Mouse (Mus musculus): ENCODE results near the gene Aatf. TPM values are rescaled to one million over a fixed set of nuclear protein-coding genes. Genes with fewer than 3 reads are reported as not detected.

Gene Aatf
- polyA plus RNA-seq, 1 experiment from 2014 or later, result 60.0 TPM

- Histone ChIP-seq H3K4me2 (replicated peaks; ENCODE audit: low read depth, low read length) (peak overlapping the region; percentile 53), H3K9ac (replicated peaks; ENCODE audit: low read length) (peak overlapping the region; percentile 65), H3K4me1 (ENCODE audit: insufficient read depth, low read length) (peaks cover 25% of the 10 kb centered on the region; the same call in 1 of the 2 replicates), H3K9me3 (ENCODE audit: low read length) (no peaks in the 10 kb centered on the region), H3K27me3 (ENCODE audit: insufficient read depth, low read length) (peaks cover 80% of the 10 kb centered on the region), H3K27ac (ENCODE audit: low read length) (peak overlapping the region; percentile 4; the same call in 1 of the 2 replicates), H3K4me3 (ENCODE audit: low read length) (peak overlapping the region; percentile 51), H3K36me3 (ENCODE audit: insufficient read depth, low read length) (no peaks in the 10 kb centered on the region)
- no peak for ATAC-seq (ENCODE audit: low FRiP score, low TSS enrichment)
- WGBS, result 6% methylated on average over 24 of the region's 24 CpGs
Observed at GRCm38 (mm10) chr11:84521751-84522299, 8.5 kb upstream of the Aatf start.

- no peaks in the 10 kb centered on the region for H3K9me3 ChIP-seq (ENCODE audit: low read length)
- peak overlapping the region; percentile 51 for H3K4me3 ChIP-seq (ENCODE audit: low read length)
- peak overlapping the region; percentile 53 for H3K4me2 ChIP-seq (replicated peaks; ENCODE audit: low read depth, low read length)
- peaks cover 76% of the 10 kb centered on the region for H3K27me3 ChIP-seq (ENCODE audit: insufficient read depth, low read length)
- H3K9ac ChIP-seq (replicated peaks; ENCODE audit: low read length), result peak overlapping the region; percentile 65
- peak overlapping the region; percentile 4 for H3K27ac ChIP-seq (ENCODE audit: low read length)
- peaks cover 23% of the 10 kb centered on the region; the same call in 1 of the 2 replicates for H3K4me1 ChIP-seq (ENCODE audit: insufficient read depth, low read length)
- H3K36me3 ChIP-seq (ENCODE audit: insufficient read depth, low read length), result no peaks in the 10 kb centered on the region
- ATAC-seq (ENCODE audit: low FRiP score, low TSS enrichment), result no peak
- 17% methylated on average over 3 of the region's 3 CpGs for WGBS
Observed at GRCm38 (mm10) chr11:84521071-84521390, 7.7 kb upstream of the Aatf start.

GRCm38 (mm10) chr11:84520269-84521070 lies 7.1 kb upstream of the Aatf start:
- H3K4me3 ChIP-seq (ENCODE audit: low read length), result peak overlapping the region; percentile 51
- H3K4me1 ChIP-seq (ENCODE audit: insufficient read depth, low read length), result peaks cover 18% of the 10 kb centered on the region; the same call in 1 of the 2 replicates
- no peaks in the 10 kb centered on the region for H3K36me3 ChIP-seq (ENCODE audit: insufficient read depth, low read length)
- peaks cover 76% of the 10 kb centered on the region for H3K27me3 ChIP-seq (ENCODE audit: insufficient read depth, low read length)
- H3K4me2 ChIP-seq (replicated peaks; ENCODE audit: low read depth, low read length), result peak overlapping the region; percentile 53
- H3K9ac ChIP-seq (replicated peaks; ENCODE audit: low read length), result peak overlapping the region; percentile 65
- H3K9me3 ChIP-seq (ENCODE audit: low read length), result no peaks in the 10 kb centered on the region
- H3K27ac ChIP-seq (ENCODE audit: low read length), result peak overlapping the region; percentile 4; the same call in 1 of the 2 replicates
- no peak for ATAC-seq (ENCODE audit: low FRiP score, low TSS enrichment)
- 2% methylated on average over 31 of the region's 31 CpGs for whole genome bisulfite sequencing

- H3K9ac ChIP-seq (replicated peaks; ENCODE audit: low read length), result peak overlapping the region; percentile 65
- peaks cover 14% of the 10 kb centered on the region; the same call in 1 of the 2 replicates for H3K4me1 ChIP-seq (ENCODE audit: insufficient read depth, low read length)
- no peak overlapping the region for H3K27ac ChIP-seq (ENCODE audit: low read length)
- peak overlapping the region; percentile 51 for H3K4me3 ChIP-seq (ENCODE audit: low read length)
- no peaks in the 10 kb centered on the region for H3K9me3 ChIP-seq (ENCODE audit: low read length)
- peaks cover 76% of the 10 kb centered on the region for H3K27me3 ChIP-seq (ENCODE audit: insufficient read depth, low read length)
- peak overlapping the region; percentile 53 for H3K4me2 ChIP-seq (replicated peaks; ENCODE audit: low read depth, low read length)
- H3K36me3 ChIP-seq (ENCODE audit: insufficient read depth, low read length), result no peaks in the 10 kb centered on the region
- 3% methylated on average over 33 of the region's 34 CpGs for WGBS
- no peak for ATAC-seq (ENCODE audit: low FRiP score, low TSS enrichment)
Observed at GRCm38 (mm10) chr11:84519576-84520268, 6.4 kb upstream of the Aatf start.

- 14% methylated on average over 12 of the region's 12 CpGs for WGBS
- Histone ChIP-seq H3K4me3 (ENCODE audit: low read length) (peak overlapping the region; percentile 51), H3K4me2 (replicated peaks; ENCODE audit: low read depth, low read length) (peak overlapping the region; percentile 53), H3K27ac (ENCODE audit: low read length) (no peak overlapping the region), H3K9me3 (ENCODE audit: low read length) (no peaks in the 10 kb centered on the region), H3K4me1 (ENCODE audit: insufficient read depth, low read length) (peaks cover 12% of the 10 kb centered on the region), H3K27me3 (ENCODE audit: insufficient read depth, low read length) (peaks cover 76% of the 10 kb centered on the region), H3K9ac (replicated peaks; ENCODE audit: low read length) (peak overlapping the region; percentile 65), H3K36me3 (ENCODE audit: insufficient read depth, low read length) (no peaks in the 10 kb centered on the region)
- no peak for ATAC-seq (ENCODE audit: low FRiP score, low TSS enrichment)
Observed at GRCm38 (mm10) chr11:84519036-84519435, 5.7 kb upstream of the Aatf start.

GRCm38 (mm10) chr11:84518261-84518660 lies 4.9 kb upstream of the Aatf start:
- Histone ChIP-seq H3K4me3 (ENCODE audit: low read length) (no peak overlapping the region), H3K27ac (ENCODE audit: low read length) (no peak overlapping the region), H3K9ac (replicated peaks; ENCODE audit: low read length) (no peak overlapping the region), H3K27me3 (ENCODE audit: insufficient read depth, low read length) (peaks cover 70% of the 10 kb centered on the region), H3K36me3 (ENCODE audit: insufficient read depth, low read length) (no peaks in the 10 kb centered on the region), H3K9me3 (ENCODE audit: low read length) (no peaks in the 10 kb centered on the region), H3K4me1 (ENCODE audit: insufficient read depth, low read length) (peaks cover 14% of the 10 kb centered on the region), H3K4me2 (replicated peaks; ENCODE audit: low read depth, low read length) (no peak overlapping the region)
- 34% methylated on average over 5 of the region's 5 CpGs for WGBS
- no peak for ATAC-seq (ENCODE audit: low FRiP score, low TSS enrichment)

- H3K27me3 ChIP-seq (ENCODE audit: insufficient read depth, low read length), result peaks cover 65% of the 10 kb centered on the region
- ATAC-seq (ENCODE audit: low FRiP score, low TSS enrichment), result no peak
- peaks cover 18% of the 10 kb centered on the region for H3K4me1 ChIP-seq (ENCODE audit: insufficient read depth, low read length)
- H3K4me2 ChIP-seq (replicated peaks; ENCODE audit: low read depth, low read length), result 0 out of 2 replicates have a peak overlapping the region, but pooled peaks have one; percentile 20
- H3K27ac ChIP-seq (ENCODE audit: low read length), result no peak overlapping the region
- no peak overlapping the region for H3K9ac ChIP-seq (replicated peaks; ENCODE audit: low read length)
- 0 out of 2 replicates have a peak overlapping the region, but pooled peaks have one; percentile 1 for H3K4me3 ChIP-seq (ENCODE audit: low read length)
- no peaks in the 10 kb centered on the region for H3K36me3 ChIP-seq (ENCODE audit: insufficient read depth, low read length)
- WGBS, result 28% methylated on average over 2 of the region's 2 CpGs
- no peaks in the 10 kb centered on the region for H3K9me3 ChIP-seq (ENCODE audit: low read length)
Observed at GRCm38 (mm10) chr11:84517431-84517830, 4.1 kb upstream of the Aatf start.

- H3K27ac ChIP-seq (ENCODE audit: low read length), result no peak overlapping the region
- no peaks in the 10 kb centered on the region for H3K9me3 ChIP-seq (ENCODE audit: low read length)
- ATAC-seq (ENCODE audit: low FRiP score, low TSS enrichment), result no peak
- peaks cover 23% of the 10 kb centered on the region for H3K4me1 ChIP-seq (ENCODE audit: insufficient read depth, low read length)
- H3K4me2 ChIP-seq (replicated peaks; ENCODE audit: low read depth, low read length), result no peak overlapping the region
- no peak overlapping the region for H3K4me3 ChIP-seq (ENCODE audit: low read length)
- WGBS, result 22% methylated on average over 14 of the region's 14 CpGs
- H3K27me3 ChIP-seq (ENCODE audit: insufficient read depth, low read length), result peaks cover 58% of the 10 kb centered on the region
- H3K9ac ChIP-seq (replicated peaks; ENCODE audit: low read length), result no peak overlapping the region
- H3K36me3 ChIP-seq (ENCODE audit: insufficient read depth, low read length), result no peaks in the 10 kb centered on the region
Observed at GRCm38 (mm10) chr11:84516501-84517240, 3.3 kb upstream of the Aatf start.

GRCm38 (mm10) chr11:84512031-84512430 lies 1.3 kb downstream of the Aatf start:
- ATAC-seq (ENCODE audit: low FRiP score, low TSS enrichment), result no peak
- H3K4me3 ChIP-seq (ENCODE audit: low read length), result no peak overlapping the region
- 79% methylated on average over 1 of the region's 1 CpGs for WGBS
- H3K4me1 ChIP-seq (ENCODE audit: insufficient read depth, low read length), result peaks cover 12% of the 10 kb centered on the region
- H3K9ac ChIP-seq (replicated peaks; ENCODE audit: low read length), result no peak overlapping the region
- peak overlapping the region; percentile 94 for H3K4me2 ChIP-seq (replicated peaks; ENCODE audit: low read depth, low read length)
- peaks cover 24% of the 10 kb centered on the region for H3K27me3 ChIP-seq (ENCODE audit: insufficient read depth, low read length)
- H3K9me3 ChIP-seq (ENCODE audit: low read length), result no peaks in the 10 kb centered on the region
- H3K27ac ChIP-seq (ENCODE audit: low read length), result no peak overlapping the region
- peaks cover 20% of the 10 kb centered on the region for H3K36me3 ChIP-seq (ENCODE audit: insufficient read depth, low read length)
